Mouse (Mus musculus): Measurements from ENCODE around the gene BC107364. TPM values are rescaled to one million over a fixed set of nuclear protein-coding genes. Genes with fewer than 3 reads are reported as not detected.
A peak's percentile ranks its signal among the peaks of the same experiment; 100 is the strongest.
"Not testable (repeated sequence)": the region's sequence is repeated elsewhere in the genome, so short reads cannot be mapped to it uniquely, and the experiment has no call there.

BC107364 gene
- polyA plus RNA-seq, 1 experiment: not detected

GRCm38 (mm10) chr3:96420796-96421195 is 31.3 kb downstream of the BC107364 start:
- no peaks in the 10 kb centered on the region for H3K4me1 ChIP-seq (ENCODE audit: control insufficient read depth, insufficient read depth, insufficient read length)
- H3K27ac ChIP-seq (ENCODE audit: insufficient read depth, low read length): no peak overlapping the region
- WGBS: 51% methylated on average over 3 of the region's 3 CpGs
- no peak for DNase-seq (ENCODE audit: low read depth in 1 of 2, low spot score in 2 of 2)
- no peak overlapping the region for H3K4me3 ChIP-seq (ENCODE audit: extremely low read depth, insufficient read depth, insufficient read length)
- 0 out of 2 replicates have a peak, but pooled peaks cover 3% of the 10 kb centered on the region for H3K27me3 ChIP-seq (ENCODE audit: control insufficient read depth, insufficient read depth, low read length)
- TF ChIP-seq CTCF (IDR thresholded peaks at IDR 0.05; ENCODE audit: extremely low read depth, insufficient read depth, insufficient read length, insufficient replicate concordance) (no peak), POLR2A (IDR thresholded peaks at IDR 0.05; ENCODE audit: low read depth, low read length) (no peak)
- no peaks in the 10 kb centered on the region for H3K36me3 ChIP-seq (ENCODE audit: control insufficient read depth, insufficient read depth, low read length)

DNA sequence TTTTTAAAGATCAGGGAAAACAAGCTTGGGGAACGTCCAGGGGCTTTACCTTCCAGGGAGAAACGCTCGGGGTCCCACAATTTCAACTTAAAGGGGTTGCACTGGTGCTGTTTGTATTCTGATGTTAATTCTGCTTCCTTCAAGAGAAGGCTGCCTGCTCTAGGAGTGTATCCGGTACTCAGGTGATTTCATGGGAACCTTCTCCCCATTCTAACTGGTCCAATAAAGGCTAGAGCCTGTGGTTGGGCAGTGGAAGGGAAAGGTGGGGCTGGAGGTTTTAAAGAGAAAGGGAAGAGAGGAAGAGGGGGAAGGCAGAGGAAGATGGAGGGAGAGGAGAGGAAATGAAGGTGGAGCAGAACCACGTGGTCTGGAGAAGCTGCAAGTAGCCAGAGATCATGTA is 33.2 kb downstream of the BC107364 start:
- DNase-seq (ENCODE audit: low read depth in 1 of 2, low spot score in 2 of 2); H3K27me3 ChIP-seq (ENCODE audit: control insufficient read depth, insufficient read depth, low read length); H3K4me1 ChIP-seq (ENCODE audit: control insufficient read depth, insufficient read depth, insufficient read length); H3K4me3 ChIP-seq (ENCODE audit: extremely low read depth, insufficient read depth, insufficient read length); H3K36me3 ChIP-seq (ENCODE audit: control insufficient read depth, insufficient read depth, low read length); H3K27ac ChIP-seq (ENCODE audit: insufficient read depth, low read length): not testable (repeated sequence)
- WGBS: 67% methylated on average over 5 of the region's 5 CpGs

- Histone ChIP-seq H3K27ac (ENCODE audit: insufficient read depth, low read length) (no peak overlapping the region), H3K4me3 (ENCODE audit: extremely low read depth, insufficient read depth, insufficient read length) (no peak overlapping the region), H3K27me3 (ENCODE audit: control insufficient read depth, insufficient read depth, low read length) (0 out of 2 replicates have a peak, but pooled peaks cover 3% of the 10 kb centered on the region), H3K36me3 (ENCODE audit: control insufficient read depth, insufficient read depth, low read length) (no peaks in the 10 kb centered on the region), H3K4me1 (ENCODE audit: control insufficient read depth, insufficient read depth, insufficient read length) (peaks cover 4% of the 10 kb centered on the region; the same call in 1 of the 2 replicates)
- WGBS: 90% methylated on average over 7 of the region's 7 CpGs
- no peak for TF ChIP-seq POLR2A (IDR thresholded peaks at IDR 0.05; ENCODE audit: low read depth, low read length)
- TF ChIP-seq CTCF (IDR thresholded peaks at IDR 0.05; ENCODE audit: extremely low read depth, insufficient read depth, insufficient read length, insufficient replicate concordance): no peak
- no peak for DNase-seq (ENCODE audit: low read depth in 1 of 2, low spot score in 2 of 2)
These were observed 34.0 kb downstream of the BC107364 start for GRCm38 (mm10) chr3:96417850-96418815.

DNA sequence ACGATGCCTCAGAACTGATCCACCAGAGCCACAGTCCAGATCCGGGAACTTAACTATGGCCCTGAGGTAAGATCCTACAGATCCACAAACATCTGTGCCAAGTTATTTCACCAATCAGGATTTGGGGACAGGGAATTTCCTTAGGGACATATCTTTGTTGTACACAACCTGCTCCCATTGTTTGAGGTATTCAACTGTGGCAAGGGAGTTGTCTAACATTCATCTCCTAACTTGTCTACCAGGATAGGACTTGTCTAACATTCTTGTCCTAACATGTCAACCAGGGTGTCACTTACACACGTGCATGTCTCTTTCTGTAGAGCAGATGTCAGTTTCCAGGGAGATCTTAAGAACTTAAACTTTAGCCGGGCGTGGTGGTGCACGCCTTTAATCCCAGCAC is 35.5 kb downstream of the BC107364 start:
- Histone ChIP-seq H3K4me1 (ENCODE audit: control insufficient read depth, insufficient read depth, insufficient read length) (peaks cover 4% of the 10 kb centered on the region; the same call in 1 of the 2 replicates), H3K4me3 (ENCODE audit: extremely low read depth, insufficient read depth, insufficient read length) (no peak overlapping the region), H3K36me3 (ENCODE audit: control insufficient read depth, insufficient read depth, low read length) (no peaks in the 10 kb centered on the region), H3K27ac (ENCODE audit: insufficient read depth, low read length) (no peak overlapping the region), H3K27me3 (ENCODE audit: control insufficient read depth, insufficient read depth, low read length) (0 out of 2 replicates have a peak, but pooled peaks cover 3% of the 10 kb centered on the region)
- DNase-seq (ENCODE audit: low read depth in 1 of 2, low spot score in 2 of 2): no peak
- TF ChIP-seq CTCF (IDR thresholded peaks at IDR 0.05; ENCODE audit: extremely low read depth, insufficient read depth, insufficient read length, insufficient replicate concordance): no peak
- no peak for TF ChIP-seq POLR2A (IDR thresholded peaks at IDR 0.05; ENCODE audit: low read depth, low read length)
- WGBS: 93% methylated on average over 6 of the region's 6 CpGs

GRCm38 (mm10) chr3:96416056-96416455 is 36.0 kb downstream of the BC107364 start:
- Histone ChIP-seq H3K27me3 (ENCODE audit: control insufficient read depth, insufficient read depth, low read length) (0 out of 2 replicates have a peak, but pooled peaks cover 3% of the 10 kb centered on the region), H3K27ac (ENCODE audit: insufficient read depth, low read length) (no peak overlapping the region), H3K36me3 (ENCODE audit: control insufficient read depth, insufficient read depth, low read length) (no peaks in the 10 kb centered on the region), H3K4me1 (ENCODE audit: control insufficient read depth, insufficient read depth, insufficient read length) (peaks cover 4% of the 10 kb centered on the region; the same call in 1 of the 2 replicates), H3K4me3 (ENCODE audit: extremely low read depth, insufficient read depth, insufficient read length) (no peak overlapping the region)
- WGBS: 86% methylated on average over 2 of the region's 2 CpGs
- DNase-seq (ENCODE audit: low read depth in 1 of 2, low spot score in 2 of 2): no peak
- TF ChIP-seq POLR2A (IDR thresholded peaks at IDR 0.05; ENCODE audit: low read depth, low read length) (no peak), CTCF (IDR thresholded peaks at IDR 0.05; ENCODE audit: extremely low read depth, insufficient read depth, insufficient read length, insufficient replicate concordance) (no peak)

DNA sequence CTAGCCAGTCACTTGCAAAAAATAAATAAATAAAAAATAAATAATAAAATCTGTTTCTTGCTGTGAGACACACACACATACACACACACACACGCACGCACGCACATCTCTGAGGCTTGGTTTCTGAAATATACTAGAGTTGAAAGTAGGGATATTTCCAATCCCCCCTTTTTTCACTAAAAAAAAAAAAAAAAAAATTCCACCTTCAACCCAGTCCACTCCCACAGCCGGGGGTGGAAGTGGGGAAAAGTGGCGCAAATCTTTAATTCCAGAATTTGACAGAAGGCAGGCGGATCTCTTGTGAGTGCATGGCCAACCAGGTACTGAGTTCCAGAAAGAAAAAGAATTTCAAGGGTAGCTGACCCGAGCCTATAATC is 37.2 kb downstream of the BC107364 start:
- Histone ChIP-seq H3K27ac (ENCODE audit: insufficient read depth, low read length) (no peak overlapping the region), H3K4me1 (ENCODE audit: control insufficient read depth, insufficient read depth, insufficient read length) (peaks cover 4% of the 10 kb centered on the region; the same call in 1 of the 2 replicates), H3K27me3 (ENCODE audit: control insufficient read depth, insufficient read depth, low read length) (no peaks in the 10 kb centered on the region), H3K36me3 (ENCODE audit: control insufficient read depth, insufficient read depth, low read length) (no peaks in the 10 kb centered on the region), H3K4me3 (ENCODE audit: extremely low read depth, insufficient read depth, insufficient read length) (peak overlapping the region; percentile 87; the same call in 1 of the 2 replicates)
- TF ChIP-seq CTCF (IDR thresholded peaks at IDR 0.05; ENCODE audit: extremely low read depth, insufficient read depth, insufficient read length, insufficient replicate concordance): no peak
- no peak for TF ChIP-seq POLR2A (IDR thresholded peaks at IDR 0.05; ENCODE audit: low read depth, low read length)
- no peak for DNase-seq (ENCODE audit: low read depth in 1 of 2, low spot score in 2 of 2)
- WGBS: 53% methylated on average over 7 of the region's 7 CpGs

All from spleen, adult 2 months (tissue).